Mouse (Mus musculus): ENCODE measurements around the gene 1700061G19Rik.

- TF ChIP-seq CTCF (IDR thresholded peaks at IDR 0.05; ENCODE audit: insufficient read depth, low read depth, low read length), result no peak
- no peak for TF ChIP-seq POLR2A (IDR thresholded peaks at IDR 0.05; ENCODE audit: insufficient read depth, low read depth, low read length)
These were observed 44.0 kb upstream of the 1700061G19Rik start for GRCm38 (mm10) chr17:56831111-56831816.

All from olfactory bulb, adult 2 months (tissue).